Mouse (Mus musculus) embryonic fibroblast, embryonic 13.5 days (primary cell): ENCODE results near the gene Cfap44.

Experiments used
- CTCF ChIP-seq: IDR thresholded peaks from 2 replicates; pipeline ENCODE4 v1.5.1; 2011; ENCODE audit warnings: mild to moderate bottlenecking, control low read depth, low read length, moderate library complexity, borderline replicate concordance; ENCODE audit not compliant: insufficient read depth
- POLR2A ChIP-seq: IDR thresholded peaks from 2 replicates; pipeline ENCODE4 v1.6.1; 2011; ENCODE audit warnings: low read depth, mild to moderate bottlenecking, control low read depth, low read length, moderate library complexity

DNA sequence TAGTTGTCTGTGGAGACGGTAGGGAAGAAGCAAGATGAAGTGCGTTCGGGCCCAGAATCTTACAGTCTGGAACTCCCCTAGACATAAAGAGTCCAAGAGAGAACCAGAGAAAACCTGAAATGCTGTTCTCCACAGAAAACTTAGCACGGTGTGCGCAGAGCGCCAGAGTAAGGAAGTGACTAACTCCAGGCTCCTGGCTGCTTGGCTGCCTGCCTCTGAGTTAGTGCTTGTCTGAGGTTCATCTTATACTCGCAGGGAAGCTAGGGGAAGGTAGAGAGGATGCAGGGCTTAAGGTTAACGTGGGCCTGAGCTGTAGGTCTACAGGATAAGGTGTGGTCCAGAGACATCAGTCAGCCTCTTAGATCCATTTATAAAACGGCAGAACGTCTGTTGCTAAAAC lies 107.2 kb downstream of the Cfap44 start:
- TF ChIP-seq CTCF (no peak), POLR2A (no peak)
